Mouse (Mus musculus): ENCODE measurements at regions not wholly inside any gene's neighbourhood (a gene's known extent, or its start where the extent isn't known, plus 50 kb on each side); places are given as distances from the start of the nearest gene placed in this dataset.
"Not testable (repeated sequence)": the region's sequence is repeated elsewhere in the genome, so short reads cannot be mapped to it uniquely, and the experiment has no call there.

- no peak for TF ChIP-seq CTCF (IDR thresholded peaks at IDR 0.05)
- no peak for TF ChIP-seq EP300 (IDR thresholded peaks at IDR 0.05; ENCODE audit: insufficient read depth, low read depth, low read length)
- no peak for TF ChIP-seq POLR2A (IDR thresholded peaks at IDR 0.05; ENCODE audit: insufficient read depth, low read depth, low read length)
- H3K79me2 ChIP-seq (replicated peaks; ENCODE audit: control insufficient read depth, insufficient read depth, low read length), result no peaks in the 10 kb centered on the region
- H3K27ac ChIP-seq, result no peak overlapping the region
- no peaks in the 10 kb centered on the region for H3K36me3 ChIP-seq (ENCODE audit: control insufficient read depth, insufficient read depth, low read length)
- no peaks in the 10 kb centered on the region for H3K4me1 ChIP-seq (ENCODE audit: control insufficient read depth, insufficient read depth, low read length)
- no peak overlapping the region for H3K4me3 ChIP-seq
- peak in 1 of 2 experiments; percentile 35 for DNase-seq
- intact Hi-C loops (cut with DNase I), result no loop called here
- WGBS, result 64% methylated on average over 3 of the region's 3 CpGs
- H3K9ac ChIP-seq (ENCODE audit: low read depth, low read length), result no peak overlapping the region
- no peaks in the 10 kb centered on the region for H3K27me3 ChIP-seq (ENCODE audit: control insufficient read depth, insufficient read depth, low read length)
Observed at GRCm38 (mm10) chr11:7705312-7705764, 491.6 kb upstream of the Igfbp3 start.

DNA sequence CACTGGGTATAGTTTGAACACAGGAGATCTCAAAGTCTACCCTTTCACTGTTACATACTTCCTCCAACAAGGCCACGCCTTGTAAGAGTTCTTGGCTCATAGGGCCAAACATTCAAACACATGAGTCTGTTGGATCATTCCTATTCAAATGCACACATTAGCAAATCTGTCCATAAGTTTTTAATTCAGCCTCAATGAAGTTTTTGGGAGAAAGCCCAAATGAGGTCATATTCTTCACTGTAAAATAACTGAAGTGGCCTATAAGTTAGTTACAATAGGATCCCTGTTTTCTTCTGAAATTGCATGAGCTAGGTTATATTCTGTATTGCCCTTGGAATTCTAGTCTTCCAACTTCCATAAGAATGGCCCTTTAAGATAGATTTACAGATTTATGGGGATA, 483.9 kb upstream of the Igfbp3 start:
- no peaks in the 10 kb centered on the region for H3K27me3 ChIP-seq (ENCODE audit: control insufficient read depth, insufficient read depth, low read length)
- no peak for DNase-seq
- 69% methylated on average over 1 of the region's 1 CpGs for WGBS
- intact Hi-C loops (cut with DNase I), result no loop called here
- TF ChIP-seq CTCF (IDR thresholded peaks at IDR 0.05) (no peak), EP300 (IDR thresholded peaks at IDR 0.05; ENCODE audit: insufficient read depth, low read depth, low read length) (no peak), POLR2A (IDR thresholded peaks at IDR 0.05; ENCODE audit: insufficient read depth, low read depth, low read length) (no peak)
- H3K9ac ChIP-seq (ENCODE audit: low read depth, low read length), result no peak overlapping the region
- H3K79me2 ChIP-seq (replicated peaks; ENCODE audit: control insufficient read depth, insufficient read depth, low read length), result no peaks in the 10 kb centered on the region
- no peaks in the 10 kb centered on the region for H3K4me1 ChIP-seq (ENCODE audit: control insufficient read depth, insufficient read depth, low read length)
- no peaks in the 10 kb centered on the region for H3K36me3 ChIP-seq (ENCODE audit: control insufficient read depth, insufficient read depth, low read length)
- no peak overlapping the region for H3K4me3 ChIP-seq
- no peak overlapping the region for H3K27ac ChIP-seq

DNA sequence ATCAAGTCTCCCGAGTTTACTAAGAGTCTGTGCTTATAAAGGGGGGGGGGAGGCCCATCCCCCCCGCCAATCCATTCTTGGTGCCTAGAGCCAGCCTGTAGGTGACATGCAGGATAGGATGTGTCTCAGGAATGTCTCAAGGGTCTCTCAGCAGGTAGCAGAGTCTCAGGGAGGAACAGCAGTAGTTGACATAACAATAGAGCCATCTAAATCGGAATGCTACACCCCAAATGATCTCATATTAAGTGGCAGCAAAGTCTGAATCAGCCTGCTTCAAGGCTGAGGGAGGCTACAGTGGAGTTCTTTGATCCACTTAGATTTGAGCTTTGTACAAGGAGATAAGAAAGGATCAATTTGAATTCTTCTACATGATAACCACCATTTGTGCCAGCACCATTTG, 476.0 kb upstream of the Igfbp3 start:
- intact Hi-C loops (cut with DNase I); H3K27me3 ChIP-seq (ENCODE audit: control insufficient read depth, insufficient read depth, low read length); H3K79me2 ChIP-seq (replicated peaks; ENCODE audit: control insufficient read depth, insufficient read depth, low read length); H3K4me3 ChIP-seq; DNase-seq; H3K36me3 ChIP-seq (ENCODE audit: control insufficient read depth, insufficient read depth, low read length); H3K9ac ChIP-seq (ENCODE audit: low read depth, low read length); H3K4me1 ChIP-seq (ENCODE audit: control insufficient read depth, insufficient read depth, low read length); H3K27ac ChIP-seq: not testable (repeated sequence)
- 62% methylated on average over 3 of the region's 3 CpGs for WGBS

DNA sequence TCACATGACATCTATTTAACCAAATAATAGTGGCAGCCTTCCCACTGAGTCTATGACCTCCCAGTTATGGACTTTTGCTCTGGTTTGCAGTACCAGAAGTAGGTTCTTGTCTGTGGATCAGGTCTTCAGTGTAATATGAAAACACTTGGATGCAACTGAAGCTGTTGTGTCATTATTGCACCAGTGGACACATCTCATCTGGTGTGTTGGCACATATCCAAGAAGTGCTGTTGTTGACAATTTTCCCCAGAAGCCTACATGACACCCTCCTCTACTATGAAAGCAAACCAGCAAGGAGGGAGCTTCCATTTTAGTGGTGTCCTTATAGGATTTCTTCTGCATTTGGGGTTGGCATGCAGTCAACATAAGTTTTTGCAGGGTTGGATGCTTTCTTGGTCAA, 459.1 kb upstream of the Igfbp3 start:
- DNase-seq, result peak; percentile 7 to 19

GRCm38 (mm10) chr11:7630637-7631036, 416.9 kb upstream of the Igfbp3 start:
- no peak for TF ChIP-seq EP300 (IDR thresholded peaks at IDR 0.05; ENCODE audit: insufficient read depth, low read depth, low read length)
- TF ChIP-seq CTCF (IDR thresholded peaks at IDR 0.05), result no peak
- TF ChIP-seq POLR2A (IDR thresholded peaks at IDR 0.05; ENCODE audit: insufficient read depth, low read depth, low read length), result no peak
- Histone ChIP-seq H3K4me1 (ENCODE audit: control insufficient read depth, insufficient read depth, low read length) (no peaks in the 10 kb centered on the region), H3K36me3 (ENCODE audit: control insufficient read depth, insufficient read depth, low read length) (no peaks in the 10 kb centered on the region), H3K79me2 (replicated peaks; ENCODE audit: control insufficient read depth, insufficient read depth, low read length) (no peaks in the 10 kb centered on the region), H3K9ac (ENCODE audit: low read depth, low read length) (no peak overlapping the region), H3K4me3 (no peak overlapping the region), H3K27me3 (ENCODE audit: control insufficient read depth, insufficient read depth, low read length) (no peaks in the 10 kb centered on the region), H3K27ac (no peak overlapping the region)
- intact Hi-C loops (cut with DNase I), result no loop called here
- DNase-seq, result no peak

More for the DNA sequence above, 459.1 kb upstream of the Igfbp3 start:
- TF ChIP-seq CTCF (IDR thresholded peaks at IDR 0.05) (no peak), POLR2A (IDR thresholded peaks at IDR 0.05; ENCODE audit: insufficient read depth, low read depth, low read length) (no peak), EP300 (IDR thresholded peaks at IDR 0.05; ENCODE audit: insufficient read depth, low read depth, low read length) (no peak)
- no peak overlapping the region for H3K9ac ChIP-seq (ENCODE audit: low read depth, low read length)
- no peaks in the 10 kb centered on the region for H3K27me3 ChIP-seq (ENCODE audit: control insufficient read depth, insufficient read depth, low read length)
- intact Hi-C loops (cut with DNase I), result no loop called here
- no peak overlapping the region for H3K27ac ChIP-seq
- H3K79me2 ChIP-seq (replicated peaks; ENCODE audit: control insufficient read depth, insufficient read depth, low read length), result no peaks in the 10 kb centered on the region
- no peaks in the 10 kb centered on the region for H3K4me1 ChIP-seq (ENCODE audit: control insufficient read depth, insufficient read depth, low read length)
- no peak overlapping the region for H3K4me3 ChIP-seq
- H3K36me3 ChIP-seq (ENCODE audit: control insufficient read depth, insufficient read depth, low read length), result no peaks in the 10 kb centered on the region

DNA sequence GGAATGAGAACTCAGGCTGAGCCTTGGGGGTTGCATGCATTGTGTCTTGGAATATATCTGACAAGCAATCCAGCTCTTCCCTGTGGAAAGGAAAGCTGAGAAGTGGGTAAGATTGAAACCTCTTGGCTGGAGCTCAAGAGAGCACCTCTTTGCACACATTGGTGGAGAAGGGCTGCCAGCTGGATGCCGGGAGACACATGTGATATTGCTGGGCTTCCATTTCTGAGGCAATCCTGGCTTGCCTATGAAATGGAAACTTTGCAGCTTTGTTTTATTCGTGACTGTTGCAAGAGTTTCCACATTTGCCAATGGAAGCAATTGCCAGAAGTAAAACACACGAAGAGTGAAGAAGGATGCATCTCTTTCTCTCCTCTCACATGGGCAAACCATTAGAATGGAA, 411.5 kb upstream of the Igfbp3 start:
- H3K27ac ChIP-seq, result no peak overlapping the region
- H3K79me2 ChIP-seq (replicated peaks; ENCODE audit: control insufficient read depth, insufficient read depth, low read length), result no peaks in the 10 kb centered on the region
- H3K4me1 ChIP-seq (ENCODE audit: control insufficient read depth, insufficient read depth, low read length), result no peaks in the 10 kb centered on the region
- no peaks in the 10 kb centered on the region for H3K27me3 ChIP-seq (ENCODE audit: control insufficient read depth, insufficient read depth, low read length)
- DNase-seq, result peak; percentile 17 to 23
- no peak for TF ChIP-seq POLR2A (IDR thresholded peaks at IDR 0.05; ENCODE audit: insufficient read depth, low read depth, low read length)
- no peak for TF ChIP-seq CTCF (IDR thresholded peaks at IDR 0.05)
- no peak for TF ChIP-seq EP300 (IDR thresholded peaks at IDR 0.05; ENCODE audit: insufficient read depth, low read depth, low read length)
- no peak overlapping the region for H3K9ac ChIP-seq (ENCODE audit: low read depth, low read length)
- intact Hi-C loops (cut with DNase I), result no loop called here
- H3K4me3 ChIP-seq, result no peak overlapping the region
- H3K36me3 ChIP-seq (ENCODE audit: control insufficient read depth, insufficient read depth, low read length), result no peaks in the 10 kb centered on the region
- 55% methylated on average over 3 of the region's 3 CpGs for WGBS

Data from heart, adult 2 months (tissue).